Mouse (Mus musculus) hindbrain, postnatal 0 days (tissue): ENCODE results near the gene Fosb. TPM values are rescaled to one million over a fixed set of nuclear protein-coding genes. Genes with fewer than 3 reads are reported as not detected.
A peak's percentile ranks its signal among the peaks of the same experiment; 100 is the strongest.

Experiments used
- ATAC-seq: fragments of 200-750 bp; cut with Nextera tagmentation; 2 replicates; pipeline ENCODE4 v1.8.0; 2017; ENCODE audit warnings: mild to moderate bottlenecking, moderate TSS enrichment, moderate library complexity
- DNase-seq: peaks from one replicate; pipeline ENCODE4 v3.0.0-alpha.2; 2015; ENCODE audit warnings: low spot score
- H3K27ac ChIP-seq: fragments of 300-500 bp; sonication (generic); 2 replicates; pipeline ENCODE4 v1.5.1; 2014; ENCODE audit warnings: mild to moderate bottlenecking
- H3K27me3 ChIP-seq: fragments of 300-500 bp; sonication (generic); 2 replicates; pipeline ENCODE4 v1.6.1; 2014; ENCODE audit warnings: low read length, mixed read lengths; ENCODE audit not compliant: insufficient read depth
- H3K36me3 ChIP-seq: fragments of 300-500 bp; sonication (generic); 2 replicates; pipeline ENCODE4 v1.6.1; 2014; ENCODE audit warnings: low read length, mixed read lengths; ENCODE audit not compliant: insufficient read depth
- H3K4me1 ChIP-seq: fragments of 300-500 bp; sonication (generic); 2 replicates; pipeline ENCODE4 v1.6.1; 2014; ENCODE audit warnings: antibody characterized with exemption, low read length, mixed read lengths; ENCODE audit not compliant: insufficient read depth
- H3K4me2 ChIP-seq: fragments of 300-500 bp; sonication (generic); 2 replicates; pipeline ENCODE4 v1.6.1; 2014; ENCODE audit warnings: low read depth, mild to moderate bottlenecking, low read length, moderate library complexity, mixed read lengths
- H3K4me3 ChIP-seq: fragments of 300-500 bp; sonication (generic); 2 replicates; pipeline ENCODE4 v1.5.1; 2014; ENCODE audit warnings: low read length
- H3K9ac ChIP-seq: fragments of 300-500 bp; sonication (generic); replicated peaks from 2 replicates; pipeline ENCODE4 v1.6.1; 2014; ENCODE audit warnings: mild to moderate bottlenecking, low read length, moderate library complexity, mixed read lengths
- H3K9me3 ChIP-seq: fragments of 300-500 bp; sonication (generic); 2 replicates; pipeline ENCODE4 v1.6.1; 2016; ENCODE audit warnings: low read length, mixed read lengths
- CTCF ChIP-seq: IDR thresholded peaks from 2 replicates; pipeline ENCODE4 v1.5.1; 2016; ENCODE audit warnings: antibody characterized with exemption, control low read depth, low read depth
- WGBS: fragments of 180-500 bp; shearing (Covaris S2); extraction: QIAGEN DNeasy Blood & Tissue Kit; methylation state at CpG from one replicate; pipeline ENCODE4 v1.1.7; 2014; 5-methylcytosine and 5-hydroxymethylcytosine counted together
- polyA plus RNA-seq: library from polyadenylated mRNA; unstranded; fragments of >200 nt; fragmentation: Nextera tagmentation; extraction: Ambion mirVana; gene quantifications from 2 replicates; pipeline ENCODE4 v1.2.1, GENCODE M21; 2015
- total RNA-seq: library from RNA; depleted of rRNA; stranded (reverse); fragments of >200 nt; gene quantifications from 2 replicates; pipeline ENCODE4 v1.2.3, GENCODE M21; 2014

The Fosb gene
- total and polyA plus RNA-seq, 2 experiments from 2014 or later, result 0.09 to 0.31 TPM

DNA sequence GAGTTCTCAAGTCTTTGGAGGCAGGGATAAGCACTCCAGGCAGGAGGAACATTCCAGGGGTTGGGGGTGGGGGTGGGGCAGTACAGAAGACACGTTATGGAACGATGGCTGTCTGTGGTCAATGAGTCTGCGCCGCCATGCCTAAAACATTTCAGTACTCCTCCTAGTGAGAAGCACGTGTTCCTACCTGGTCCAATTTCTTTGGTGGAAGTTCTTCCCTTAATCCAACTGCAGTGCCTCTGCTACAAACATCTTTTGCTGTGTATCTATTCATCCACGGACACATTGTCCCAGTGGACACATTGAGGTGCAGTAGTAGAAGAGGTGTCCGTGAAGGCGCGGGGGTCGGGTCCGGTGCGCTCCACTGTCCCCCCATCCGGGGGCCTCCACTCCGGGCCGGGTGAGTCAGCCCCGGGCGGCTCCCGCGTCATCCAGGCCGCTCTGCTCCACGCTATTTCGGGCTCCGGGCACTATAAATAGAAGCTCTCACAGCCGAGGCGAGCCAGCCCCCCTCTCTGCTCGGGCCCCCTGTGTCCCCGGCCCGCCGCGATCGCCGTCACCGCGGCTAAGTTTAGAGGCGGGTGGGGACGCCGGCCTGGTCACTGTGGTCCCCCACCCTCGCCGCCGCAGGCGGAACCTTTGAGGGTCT lies 32.0 kb upstream of the Fosb start:
- Histone ChIP-seq H3K27ac (no peak overlapping the region), H3K4me2 (peak overlapping the region; percentile 82), H3K36me3 (no peaks in the 10 kb centered on the region), H3K27me3 (no peaks in the 10 kb centered on the region; the same call in 1 of the 2 replicates), H3K4me1 (peaks cover 16% of the 10 kb centered on the region), H3K4me3 (peak overlapping the region; percentile 40), H3K9me3 (no peaks in the 10 kb centered on the region), H3K9ac (peak overlapping the region; percentile 22; the same call in 1 of the 2 replicates)
- DNase-seq, result no peak
- ATAC-seq, result no peak
- TF ChIP-seq CTCF, result no peak
- WGBS, result under 1% methylated on average over 41 of the region's 41 CpGs

- Histone ChIP-seq H3K9ac (no peak overlapping the region), H3K4me2 (peak overlapping the region; percentile 82), H3K27me3 (no peaks in the 10 kb centered on the region; the same call in 1 of the 2 replicates), H3K27ac (no peak overlapping the region), H3K9me3 (no peaks in the 10 kb centered on the region), H3K36me3 (no peaks in the 10 kb centered on the region), H3K4me1 (peaks cover 16% of the 10 kb centered on the region), H3K4me3 (peak overlapping the region; percentile 40)
- DNase-seq, result no peak
- ATAC-seq, result no peak
- no peak for TF ChIP-seq CTCF
- 29% methylated on average over 10 of the region's 10 CpGs for WGBS
These were observed 31.4 kb upstream of the Fosb start for GRCm38 (mm10) chr7:19341250-19341649.

GRCm38 (mm10) chr7:19338596-19338995 lies 28.7 kb upstream of the Fosb start:
- no peak overlapping the region for H3K4me2 ChIP-seq
- peaks cover 9% of the 10 kb centered on the region for H3K4me1 ChIP-seq
- 76% methylated on average over 7 of the region's 7 CpGs for WGBS
- no peak for DNase-seq
- no peak for TF ChIP-seq CTCF
- H3K36me3 ChIP-seq, result no peaks in the 10 kb centered on the region
- no peaks in the 10 kb centered on the region for H3K9me3 ChIP-seq
- no peak for ATAC-seq
- H3K27me3 ChIP-seq, result no peaks in the 10 kb centered on the region; the same call in 1 of the 2 replicates
- no peak overlapping the region for H3K9ac ChIP-seq
- no peak overlapping the region for H3K4me3 ChIP-seq
- no peak overlapping the region for H3K27ac ChIP-seq

GRCm38 (mm10) chr7:19338060-19338459 lies 28.2 kb upstream of the Fosb start:
- Histone ChIP-seq H3K27ac (no peak overlapping the region), H3K9ac (no peak overlapping the region), H3K9me3 (no peaks in the 10 kb centered on the region), H3K4me3 (no peak overlapping the region), H3K4me2 (no peak overlapping the region), H3K27me3 (no peaks in the 10 kb centered on the region; the same call in 1 of the 2 replicates), H3K36me3 (no peaks in the 10 kb centered on the region), H3K4me1 (peaks cover 9% of the 10 kb centered on the region)
- WGBS, result 56% methylated on average over 2 of the region's 2 CpGs
- no peak for DNase-seq
- TF ChIP-seq CTCF, result no peak
- ATAC-seq, result no peak

- Histone ChIP-seq H3K27me3 (no peaks in the 10 kb centered on the region; the same call in 1 of the 2 replicates), H3K4me1 (peaks cover 4% of the 10 kb centered on the region), H3K9ac (no peak overlapping the region), H3K36me3 (no peaks in the 10 kb centered on the region), H3K4me2 (no peak overlapping the region), H3K9me3 (no peaks in the 10 kb centered on the region), H3K4me3 (no peak overlapping the region), H3K27ac (no peak overlapping the region)
- ATAC-seq, result no peak
- TF ChIP-seq CTCF, result no peak
- WGBS, result 71% methylated on average over 10 of the region's 10 CpGs
- DNase-seq, result no peak
These were observed 27.3 kb upstream of the Fosb start for GRCm38 (mm10) chr7:19337122-19337521.

- Histone ChIP-seq H3K9me3 (no peaks in the 10 kb centered on the region), H3K4me3 (no peak overlapping the region), H3K4me1 (no peaks in the 10 kb centered on the region), H3K9ac (no peak overlapping the region), H3K27ac (no peak overlapping the region), H3K36me3 (no peaks in the 10 kb centered on the region), H3K4me2 (no peak overlapping the region), H3K27me3 (no peaks in the 10 kb centered on the region)
- WGBS, result 43% methylated on average over 3 of the region's 3 CpGs
- DNase-seq, result no peak
- no peak for ATAC-seq
- no peak for TF ChIP-seq CTCF
These were observed 25.7 kb upstream of the Fosb start for GRCm38 (mm10) chr7:19335583-19335982.

DNA sequence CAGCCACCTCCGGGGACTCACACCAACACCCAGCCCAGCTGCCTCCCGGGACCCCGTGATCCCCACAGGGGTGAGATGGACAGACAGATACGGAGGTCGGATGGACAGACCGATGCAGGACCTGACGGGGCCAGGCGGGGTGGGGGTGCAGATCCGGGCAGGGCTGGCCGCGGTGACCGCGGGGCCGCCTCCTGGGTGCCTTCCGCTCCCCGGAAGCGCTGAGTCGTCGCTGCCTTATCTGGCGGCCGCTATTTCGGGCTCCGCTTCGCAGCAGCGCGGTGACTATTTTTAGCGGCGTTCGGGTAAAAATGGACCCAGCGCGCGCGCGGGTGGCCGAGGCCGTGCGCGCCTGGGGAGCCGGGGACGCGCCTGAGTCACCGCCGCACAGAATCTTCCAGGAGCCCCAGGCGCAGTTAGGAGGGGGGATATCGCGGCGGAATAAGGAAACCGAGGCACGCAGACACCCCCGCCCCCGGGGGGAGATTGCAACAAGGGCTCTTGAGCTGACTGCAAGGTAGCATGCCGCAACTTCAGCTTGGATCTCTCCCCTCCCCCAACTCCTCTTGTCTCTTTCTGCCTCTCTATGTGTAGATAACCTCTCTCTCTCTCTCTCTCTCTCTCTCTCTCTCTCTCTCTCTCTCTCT lies 23.0 kb upstream of the Fosb start:
- Histone ChIP-seq H3K27me3 (no peaks in the 10 kb centered on the region), H3K4me1 (no peaks in the 10 kb centered on the region), H3K36me3 (no peaks in the 10 kb centered on the region), H3K9me3 (no peaks in the 10 kb centered on the region), H3K27ac (peak overlapping the region; percentile 69; the same call in 1 of the 2 replicates), H3K4me3 (peak overlapping the region; percentile 60), H3K4me2 (peak overlapping the region; percentile 65), H3K9ac (peak overlapping the region; percentile 73)
- no peak for TF ChIP-seq CTCF
- under 1% methylated on average over 52 of the region's 52 CpGs for WGBS
- DNase-seq (peak; percentile 84), ATAC-seq (peak; percentile 58)
